Mouse (Mus musculus) MEL (cell line): ENCODE measurements around the gene Rab33b.

Experiments
- CHD1 ChIP-seq: IDR thresholded peaks from 2 replicates; pipeline ENCODE4 v1.6.1; 2012; ENCODE audit warnings: low read depth, mild to moderate bottlenecking, inconsistent platforms, low read length, improper control_type of control experiment
- CTCF ChIP-seq, 3 experiments: IDR thresholded peaks in 2 of 3; conservative IDR thresholded peaks in 1 of 3; 2 replicates each; pipeline ENCODE4 v1.5.1; 2011 to 2012; ENCODE audit warnings: low read length in 3 of 3, low read depth in 2 of 3, mild to moderate bottlenecking in 2 of 3, improper control_type of control experiment in 1 of 3, inconsistent platforms in 1 of 3, mixed read lengths in 1 of 3, moderate library complexity in 1 of 3; ENCODE audit not compliant: control insufficient read depth in 1 of 3, insufficient read depth in 1 of 3, poor library complexity in 1 of 3, severe bottlenecking in 1 of 3
- MAX ChIP-seq: IDR thresholded peaks from 2 replicates; pipeline ENCODE4 v1.6.1; 2011; ENCODE audit warnings: low read length, improper control_type of control experiment
- MAZ ChIP-seq: IDR thresholded peaks from 2 replicates; pipeline ENCODE4 v1.6.1; 2012; ENCODE audit warnings: low read depth, mild to moderate bottlenecking, inconsistent platforms, low read length, improper control_type of control experiment
- POLR2A ChIP-seq, 2 experiments: IDR thresholded peaks; 2 replicates each; pipeline ENCODE4 v1.6.1; 2011 to 2012; ENCODE audit warnings: low read length in 2 of 2, mild to moderate bottlenecking in 2 of 2, control low read depth in 1 of 2, improper control_type of control experiment in 1 of 2, low read depth in 1 of 2, moderate library complexity in 1 of 2; ENCODE audit not compliant: control insufficient read depth in 1 of 2, insufficient read depth in 1 of 2, poor library complexity in 1 of 2

GRCm38 (mm10) chr3:51483741-51484359 lies at the start of gene Rab33b:
- TF ChIP-seq CHD1: no peak
- peak; percentile 97 to 99 for TF ChIP-seq POLR2A (IDR thresholded peaks at IDR 0.05; ENCODE audit: control insufficient read depth in 1 of 2, insufficient read depth in 1 of 2, low read depth in 1 of 2, low read length in 2 of 2, poor library complexity in 1 of 2)
- TF ChIP-seq CTCF (IDR thresholded peaks at IDR 0.05 in 2 of 3, conservative IDR thresholded peaks at IDR 0.05 in 1 of 3; ENCODE audit: control insufficient read depth in 1 of 3, insufficient read depth in 1 of 3, low read depth in 2 of 3, low read length in 3 of 3, poor library complexity in 1 of 3, severe bottlenecking in 1 of 3): peak in 1 of 3 experiments; percentile 12; a peak in 1 of 6 replicates
- no peak for TF ChIP-seq MAX
- peak; percentile 68; the same call in 1 of the 2 replicates for TF ChIP-seq MAZ
